Mouse (Mus musculus) embryonic facial prominence, embryonic 13.5 days (tissue): ENCODE measurements around the gene Otx2. TPM values are rescaled to one million over a fixed set of nuclear protein-coding genes. Genes with fewer than 3 reads are reported as not detected.
A peak's percentile ranks its signal among the peaks of the same experiment; 100 is the strongest.

Experiments used
- ATAC-seq: fragments of 200-750 bp; cut with Nextera tagmentation; 2 replicates; pipeline ENCODE4 v1.8.0; 2017; ENCODE audit warnings: low read depth; ENCODE audit not compliant: insufficient number of reproducible peaks, insufficient read depth, low FRiP score, low TSS enrichment
- H3K27ac ChIP-seq: fragments of 300-500 bp; sonication (generic); 2 replicates; pipeline ENCODE4 v1.5.1; 2015; ENCODE audit warnings: moderate library complexity, mild to moderate bottlenecking, inconsistent platforms
- H3K27me3 ChIP-seq: fragments of 300-500 bp; sonication (generic); 2 replicates; pipeline ENCODE4 v1.6.1; 2015; ENCODE audit warnings: mild to moderate bottlenecking, inconsistent platforms
- H3K36me3 ChIP-seq: fragments of 300-500 bp; sonication (generic); 2 replicates; pipeline ENCODE4 v1.6.1; 2015; ENCODE audit warnings: mild to moderate bottlenecking, inconsistent platforms
- H3K4me1 ChIP-seq: fragments of 300-500 bp; sonication (generic); 2 replicates; pipeline ENCODE4 v1.6.1; 2015; ENCODE audit warnings: inconsistent platforms
- H3K4me2 ChIP-seq: fragments of 300-500 bp; sonication (generic); 2 replicates; pipeline ENCODE4 v1.6.1; 2015; ENCODE audit warnings: moderate library complexity, mild to moderate bottlenecking, inconsistent platforms
- H3K4me3 ChIP-seq: fragments of 300-500 bp; sonication (generic); 2 replicates; pipeline ENCODE4 v1.5.1; 2015; ENCODE audit warnings: mild to moderate bottlenecking, inconsistent platforms
- H3K9ac ChIP-seq: fragments of 300-500 bp; sonication (generic); 2 replicates; pipeline ENCODE4 v1.6.1; 2015; ENCODE audit warnings: mild to moderate bottlenecking, inconsistent platforms
- H3K9me3 ChIP-seq: fragments of 300-500 bp; sonication (generic); 2 replicates; pipeline ENCODE4 v1.6.1; 2016; ENCODE audit warnings: inconsistent platforms
- WGBS: fragments of 180-500 bp; shearing (Covaris S2); methylation state at CpG from one replicate; pipeline ENCODE4 v1.1.7; 2015; ENCODE audit warnings: mixed read lengths; 5-methylcytosine and 5-hydroxymethylcytosine counted together
- polyA plus RNA-seq: library from polyadenylated mRNA; unstranded; fragments of >200 nt; fragmentation: Nextera tagmentation; extraction: Ambion mirVana; gene quantifications from 2 replicates; pipeline ENCODE4 v1.2.1, GENCODE M21; 2015

The Otx2 gene
- polyA plus RNA-seq, 1 experiment from 2014 or later: 8.6 TPM

DNA sequence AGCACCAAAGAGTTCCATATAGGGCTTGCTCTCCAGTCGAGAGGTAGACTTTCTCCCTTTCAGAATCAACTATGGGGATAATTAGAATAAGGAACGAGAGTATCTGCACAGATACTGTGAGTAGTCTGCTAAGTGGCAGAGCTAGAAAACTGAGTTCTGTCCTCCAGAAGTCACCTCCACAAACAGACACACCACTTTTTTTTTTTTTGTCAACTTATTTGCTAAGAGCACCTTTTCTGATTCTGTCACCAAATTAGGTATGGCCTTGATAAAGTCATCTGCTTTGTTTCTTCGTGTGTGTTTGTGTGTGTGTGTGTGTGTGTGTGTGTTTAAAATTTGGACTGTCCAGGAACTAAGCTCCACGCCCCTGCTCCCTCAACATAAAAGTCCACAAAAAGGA is 13.0 kb downstream of the Otx2 start:
- 67% methylated on average over 4 of the region's 4 CpGs for WGBS

DNA sequence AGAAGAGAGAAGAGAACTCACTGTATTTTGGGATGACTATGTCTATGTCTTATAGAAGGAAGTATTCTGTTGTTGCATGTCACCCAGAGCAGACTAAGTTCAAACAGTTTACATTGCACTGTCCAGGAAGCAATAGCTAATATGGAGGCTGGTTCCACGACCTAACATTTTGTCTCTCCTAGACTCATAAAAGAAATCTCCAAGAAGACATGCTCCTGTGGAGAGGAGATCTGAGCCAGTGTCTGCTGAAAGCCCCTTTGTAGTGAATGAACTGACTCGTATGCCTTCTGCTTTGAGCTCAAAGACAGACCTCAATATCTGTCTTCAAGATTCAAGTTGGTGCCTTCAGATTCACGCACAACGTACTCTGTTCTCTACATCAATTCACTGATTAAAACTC is 14.0 kb downstream of the Otx2 start:
- 74% methylated on average over 4 of the region's 4 CpGs for WGBS
- ATAC-seq: no peak
- Histone ChIP-seq H3K4me3 (no peak overlapping the region), H3K4me1 (peaks cover 15% of the 10 kb centered on the region), H3K36me3 (no peaks in the 10 kb centered on the region), H3K27ac (no peak overlapping the region), H3K27me3 (peaks cover 94% of the 10 kb centered on the region), H3K9me3 (no peaks in the 10 kb centered on the region), H3K4me2 (no peak overlapping the region), H3K9ac (no peak overlapping the region)

More for the DNA sequence above, 13.0 kb downstream of the Otx2 start:
- H3K9me3 ChIP-seq: no peaks in the 10 kb centered on the region
- no peak overlapping the region for H3K9ac ChIP-seq
- H3K4me1 ChIP-seq: peaks cover 6% of the 10 kb centered on the region; the same call in 1 of the 2 replicates
- H3K27me3 ChIP-seq: peaks cover 94% of the 10 kb centered on the region
- ATAC-seq: no peak
- H3K36me3 ChIP-seq: no peaks in the 10 kb centered on the region
- no peak overlapping the region for H3K27ac ChIP-seq
- H3K4me2 ChIP-seq: no peak overlapping the region
- no peak overlapping the region for H3K4me3 ChIP-seq

DNA sequence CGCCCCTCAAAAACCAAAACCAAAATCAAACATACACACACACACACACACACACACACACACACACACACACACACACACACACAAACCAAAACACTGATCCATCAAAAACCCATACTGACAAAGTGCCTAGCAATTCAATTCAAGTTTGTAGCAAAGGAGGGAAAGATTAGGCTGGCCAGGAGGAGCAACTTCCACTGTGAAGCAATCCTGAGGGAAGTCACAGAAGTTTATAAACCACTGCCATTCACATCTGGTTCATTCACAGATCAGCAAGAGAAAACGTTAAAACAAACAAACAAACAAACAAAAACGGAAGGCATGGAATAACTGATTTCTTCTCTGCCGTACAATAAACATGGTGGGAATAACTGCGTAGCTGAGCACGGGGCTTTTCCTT is 16.4 kb downstream of the Otx2 start:
- Histone ChIP-seq H3K27me3 (peaks cover 100% of the 10 kb centered on the region), H3K9ac (no peak overlapping the region), H3K36me3 (no peaks in the 10 kb centered on the region), H3K4me2 (no peak overlapping the region), H3K9me3 (no peaks in the 10 kb centered on the region), H3K27ac (no peak overlapping the region), H3K4me1 (peaks cover 12% of the 10 kb centered on the region), H3K4me3 (no peak overlapping the region)
- 75% methylated on average over 6 of the region's 6 CpGs for whole genome bisulfite sequencing
- ATAC-seq: no peak

DNA sequence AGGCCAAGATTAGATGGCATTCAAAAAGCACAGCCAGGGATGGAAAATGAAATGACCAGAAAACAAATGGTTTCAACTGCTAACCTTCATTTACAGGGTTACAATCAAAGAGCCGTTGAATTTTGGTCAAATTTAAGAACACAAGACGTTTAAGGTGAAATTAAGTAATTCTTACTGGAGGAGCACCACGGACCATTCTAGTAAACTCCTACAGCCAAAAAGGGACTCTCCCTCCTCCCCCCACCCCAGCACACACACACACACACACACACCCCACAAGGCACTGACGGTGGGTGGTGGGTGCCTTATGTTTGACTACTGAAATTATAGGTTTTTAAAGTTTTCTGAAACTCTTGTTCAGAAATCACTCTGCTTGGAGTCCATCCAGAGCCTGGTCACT is 16.9 kb downstream of the Otx2 start:
- no peaks in the 10 kb centered on the region for H3K36me3 ChIP-seq
- H3K9ac ChIP-seq: no peak overlapping the region
- ATAC-seq: no peak
- peaks cover 13% of the 10 kb centered on the region for H3K4me1 ChIP-seq
- H3K27ac ChIP-seq: no peak overlapping the region
- H3K4me3 ChIP-seq: no peak overlapping the region
- no peak overlapping the region for H3K4me2 ChIP-seq
- WGBS: 57% methylated on average over 4 of the region's 4 CpGs
- H3K9me3 ChIP-seq: no peaks in the 10 kb centered on the region
- H3K27me3 ChIP-seq: peaks cover 100% of the 10 kb centered on the region

DNA sequence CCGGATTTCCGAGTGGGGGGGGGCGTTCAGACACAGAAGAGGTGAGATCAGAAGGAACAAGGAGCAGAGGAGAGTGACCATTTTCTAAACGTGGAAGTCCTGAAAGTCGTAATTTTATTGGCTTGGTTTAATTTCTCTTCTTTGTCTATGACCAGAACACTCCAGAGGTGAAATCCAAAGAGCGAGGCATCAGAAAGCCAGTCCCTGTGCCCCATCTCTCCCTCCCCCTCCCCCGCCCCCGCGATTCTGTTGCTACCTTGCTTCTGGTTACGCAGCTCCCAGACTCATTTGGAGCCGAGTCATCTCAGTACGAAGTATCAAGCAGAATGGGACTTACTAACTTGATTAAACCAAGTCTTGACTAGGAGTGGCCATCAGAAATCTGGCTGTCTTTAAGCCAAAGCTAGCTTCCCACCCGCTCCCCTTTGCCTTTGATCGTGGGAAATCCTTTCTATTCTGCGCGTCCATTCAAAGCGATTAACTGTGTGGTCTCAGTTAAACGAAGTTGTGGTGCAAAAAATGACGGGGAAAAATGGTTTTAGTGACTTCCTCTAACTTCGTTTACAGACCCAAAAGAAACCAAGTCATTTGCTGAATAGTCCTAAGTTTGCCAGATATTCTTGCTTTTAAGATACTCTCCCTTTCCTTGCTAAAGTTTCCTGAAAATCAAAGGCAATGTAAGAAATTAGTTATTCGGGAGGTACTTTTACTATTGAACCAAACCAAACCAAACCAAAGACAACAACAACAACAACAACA is 17.6 kb downstream of the Otx2 start:
- H3K27me3 ChIP-seq: peaks cover 100% of the 10 kb centered on the region
- H3K9me3 ChIP-seq: no peaks in the 10 kb centered on the region
- H3K4me1 ChIP-seq: peaks cover 17% of the 10 kb centered on the region
- ATAC-seq: no peak
- H3K4me2 ChIP-seq: no peak overlapping the region
- no peaks in the 10 kb centered on the region for H3K36me3 ChIP-seq
- H3K4me3 ChIP-seq: no peak overlapping the region
- H3K9ac ChIP-seq: no peak overlapping the region
- no peak overlapping the region for H3K27ac ChIP-seq
- 7% methylated on average over 21 of the region's 21 CpGs for WGBS

DNA sequence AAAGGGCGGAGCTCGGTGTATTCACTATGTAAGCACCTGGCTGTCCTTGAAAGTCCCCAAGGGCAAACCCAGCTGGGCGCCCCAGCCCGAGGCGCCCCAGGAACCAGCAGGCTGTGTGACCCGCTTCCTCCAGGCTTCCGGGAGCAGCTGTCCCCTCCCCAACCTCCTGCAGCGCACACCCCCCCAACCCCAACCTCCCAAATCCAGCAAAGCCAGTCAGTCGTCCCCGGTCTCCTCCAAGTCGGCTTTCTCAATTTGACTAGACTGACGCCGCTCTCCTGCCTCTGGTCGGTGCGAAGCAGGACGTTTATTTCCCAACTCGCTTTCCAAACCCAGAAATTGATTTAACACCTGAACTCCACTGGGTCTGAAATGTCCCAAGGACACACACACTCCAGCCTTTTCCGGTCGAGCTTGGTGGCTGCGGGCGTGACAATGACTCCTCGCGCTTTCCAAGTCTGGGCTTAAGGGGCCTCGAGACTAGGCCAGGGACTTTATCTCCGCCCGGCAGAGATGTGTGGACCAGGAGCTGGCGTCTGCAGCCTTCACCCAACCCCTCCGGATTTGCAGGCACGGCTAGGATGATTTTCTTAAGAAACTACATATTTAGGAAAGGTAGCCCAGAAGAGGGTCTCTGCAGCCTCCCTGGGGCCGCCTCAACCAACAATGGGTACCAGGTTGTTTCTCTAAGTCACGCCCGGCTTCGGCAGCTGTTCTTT is 18.4 kb downstream of the Otx2 start:
- peaks cover 17% of the 10 kb centered on the region for H3K4me1 ChIP-seq
- H3K4me3 ChIP-seq: no peak overlapping the region
- H3K4me2 ChIP-seq: no peak overlapping the region
- ATAC-seq: no peak
- WGBS: under 1% methylated on average over 33 of the region's 33 CpGs
- H3K9ac ChIP-seq: no peak overlapping the region
- peaks cover 99% of the 10 kb centered on the region for H3K27me3 ChIP-seq
- H3K9me3 ChIP-seq: no peaks in the 10 kb centered on the region
- no peaks in the 10 kb centered on the region for H3K36me3 ChIP-seq
- no peak overlapping the region for H3K27ac ChIP-seq

DNA sequence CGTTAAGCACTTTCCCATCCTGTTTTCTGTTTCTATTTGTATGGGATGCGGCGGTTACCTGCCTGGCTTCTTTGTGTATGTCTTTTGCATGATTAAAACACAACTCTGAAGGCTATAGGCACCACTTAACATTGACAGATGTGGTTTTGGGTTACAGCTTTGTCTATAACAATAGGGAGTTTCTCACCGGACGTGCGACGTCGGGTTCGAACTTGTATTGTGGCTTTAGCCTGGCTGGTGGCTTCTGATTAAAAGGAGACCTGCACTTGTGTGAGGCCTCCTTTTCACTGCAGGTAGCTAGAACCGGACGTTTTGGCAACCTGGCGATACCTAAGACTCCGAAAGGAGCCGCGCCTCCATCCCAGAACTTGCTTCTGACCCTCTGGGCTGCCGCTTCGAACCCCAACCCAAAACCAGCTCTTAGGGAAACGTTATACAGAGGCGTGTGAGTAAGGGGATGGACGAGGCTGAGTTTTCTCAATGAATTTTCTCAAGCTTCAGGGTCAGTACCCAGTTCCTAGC is 19.0 kb downstream of the Otx2 start:
- Histone ChIP-seq H3K36me3 (no peaks in the 10 kb centered on the region), H3K27ac (no peak overlapping the region), H3K4me1 (peaks cover 17% of the 10 kb centered on the region), H3K9ac (no peak overlapping the region), H3K4me2 (no peak overlapping the region), H3K9me3 (no peaks in the 10 kb centered on the region), H3K4me3 (no peak overlapping the region), H3K27me3 (peaks cover 97% of the 10 kb centered on the region)
- 4% methylated on average over 20 of the region's 20 CpGs for WGBS
- ATAC-seq: no peak

DNA sequence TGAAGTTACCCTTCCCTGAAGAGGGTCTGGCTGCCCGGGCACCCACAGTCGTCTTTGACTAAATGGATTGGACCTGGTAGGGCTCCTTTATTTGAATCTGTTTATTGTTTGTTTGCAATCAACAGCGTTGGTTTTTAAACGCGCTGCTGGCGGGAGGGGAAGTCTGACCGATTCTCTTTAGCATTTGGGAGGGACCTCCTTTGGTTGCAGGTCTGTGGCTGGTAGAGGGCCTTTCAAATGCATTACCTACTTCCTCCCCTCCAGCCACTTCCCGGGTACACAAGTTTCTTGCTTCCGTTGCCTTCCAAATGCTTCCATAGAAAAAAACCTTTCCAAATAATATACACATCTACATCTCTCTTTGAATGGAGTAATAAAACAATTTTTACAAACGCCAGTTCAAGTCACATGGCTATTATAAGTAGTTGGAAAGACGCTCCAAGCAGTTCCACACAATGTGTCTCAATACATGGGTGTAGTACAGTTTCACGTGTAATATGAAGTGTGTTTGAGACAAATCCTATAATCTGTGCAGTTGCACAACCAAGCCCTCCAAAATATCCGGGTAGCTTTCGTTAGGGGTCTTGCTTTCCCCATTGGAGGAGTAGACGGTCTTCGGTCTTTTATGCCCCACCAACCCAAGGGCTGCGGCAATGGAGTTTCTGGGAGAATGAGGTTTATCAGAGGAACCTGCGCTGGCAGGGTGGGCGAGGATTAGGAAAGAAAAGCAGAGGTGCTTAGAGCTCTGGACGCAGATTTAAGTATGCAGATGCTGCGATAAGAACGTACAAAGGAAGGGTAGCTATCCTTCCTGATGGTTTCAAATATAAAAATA is 19.7 kb downstream of the Otx2 start:
- Histone ChIP-seq H3K27ac (no peak overlapping the region), H3K4me1 (peaks cover 17% of the 10 kb centered on the region), H3K27me3 (peaks cover 92% of the 10 kb centered on the region), H3K4me3 (no peak overlapping the region), H3K9me3 (no peaks in the 10 kb centered on the region), H3K36me3 (no peaks in the 10 kb centered on the region), H3K4me2 (no peak overlapping the region), H3K9ac (no peak overlapping the region)
- no peak for ATAC-seq
- WGBS: 12% methylated on average over 22 of the region's 22 CpGs

DNA sequence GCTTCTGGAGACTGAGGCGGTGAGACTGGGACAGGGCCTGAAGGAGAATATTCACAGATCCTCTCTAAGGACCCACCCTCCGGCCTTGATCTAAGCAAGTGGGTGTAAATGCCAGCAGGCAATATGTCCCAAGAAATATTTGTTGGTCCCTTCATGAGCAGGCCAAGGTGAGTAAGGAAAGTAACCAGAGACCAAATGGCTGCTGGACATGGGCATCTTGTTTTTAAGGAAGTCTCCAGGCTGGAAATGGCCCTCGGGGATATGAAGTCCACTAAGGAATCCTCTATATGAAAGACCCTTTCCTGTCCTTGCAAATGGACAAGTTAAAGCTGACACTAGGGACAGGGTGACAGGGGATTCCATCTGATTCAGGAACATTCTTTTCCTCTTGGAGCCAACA is 20.5 kb downstream of the Otx2 start:
- Histone ChIP-seq H3K4me2 (no peak overlapping the region), H3K9me3 (no peaks in the 10 kb centered on the region), H3K36me3 (no peaks in the 10 kb centered on the region), H3K27ac (no peak overlapping the region), H3K4me3 (no peak overlapping the region), H3K4me1 (peaks cover 17% of the 10 kb centered on the region), H3K9ac (no peak overlapping the region), H3K27me3 (peaks cover 92% of the 10 kb centered on the region)
- 68% methylated on average over 3 of the region's 3 CpGs for WGBS
- no peak for ATAC-seq

DNA sequence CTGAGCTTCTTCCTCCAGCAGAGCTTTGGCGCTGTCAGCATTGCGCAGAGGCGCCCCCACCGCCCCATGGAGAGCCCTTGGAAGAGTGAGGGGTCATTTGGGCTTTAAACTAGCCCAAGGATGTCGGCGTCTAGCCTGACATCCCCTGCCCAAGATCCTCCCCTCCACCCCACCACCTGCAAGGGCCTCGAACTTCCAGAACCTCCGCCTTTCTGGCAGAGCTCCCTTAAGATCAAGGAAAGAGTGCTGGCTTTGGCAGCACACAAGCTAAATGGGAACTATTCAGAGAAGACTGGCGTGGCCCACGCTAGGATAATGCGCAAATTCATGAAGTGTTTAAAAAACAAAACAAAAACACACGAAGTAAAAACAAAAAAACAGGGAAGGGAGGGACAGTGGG is 21.4 kb downstream of the Otx2 start:
- Histone ChIP-seq H3K27ac (no peak overlapping the region), H3K36me3 (no peaks in the 10 kb centered on the region), H3K4me2 (0 out of 2 replicates have a peak overlapping the region, but pooled peaks have one; percentile 14), H3K27me3 (peaks cover 86% of the 10 kb centered on the region), H3K9ac (no peak overlapping the region), H3K4me1 (peaks cover 17% of the 10 kb centered on the region), H3K4me3 (no peak overlapping the region), H3K9me3 (no peaks in the 10 kb centered on the region)
- 20% methylated on average over 12 of the region's 12 CpGs for WGBS
- no peak for ATAC-seq

DNA sequence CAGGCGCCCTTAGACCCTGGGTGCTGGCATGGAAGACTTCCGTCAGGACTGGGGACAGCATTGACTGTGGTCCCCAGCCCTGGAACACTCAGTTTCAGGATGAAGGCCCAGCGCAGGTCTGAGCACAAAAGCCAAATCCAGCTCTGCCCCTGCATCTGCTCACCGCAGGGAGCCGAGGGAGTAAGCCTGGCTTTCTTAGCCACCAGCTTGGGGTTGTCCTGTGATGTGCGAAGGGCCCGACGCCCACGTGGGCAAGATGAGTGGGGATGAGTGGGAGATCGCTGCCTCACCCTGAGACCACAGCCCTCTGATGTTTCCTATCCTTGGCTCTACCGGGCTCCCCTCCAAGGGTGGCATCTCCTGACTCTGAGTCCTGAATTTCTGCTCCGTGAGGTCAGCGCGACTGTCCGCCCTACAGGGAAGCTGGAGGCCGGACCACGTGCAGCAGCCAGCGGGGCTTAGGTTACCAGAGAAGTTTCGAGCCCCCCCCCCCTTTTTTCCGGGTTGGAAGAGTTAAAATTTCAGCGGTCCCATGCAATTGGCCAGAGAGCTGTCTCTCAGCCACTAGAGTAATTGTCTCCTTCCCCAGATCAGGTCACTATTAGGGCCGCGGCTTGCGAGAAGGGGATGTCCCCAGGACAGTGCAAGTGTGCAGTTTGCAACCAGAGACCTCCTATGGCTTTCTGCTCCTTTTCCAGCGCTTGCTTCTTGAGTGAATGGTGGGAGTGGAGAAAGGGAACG is 22.0 kb downstream of the Otx2 start:
- Histone ChIP-seq H3K9ac (no peak overlapping the region), H3K4me1 (peaks cover 17% of the 10 kb centered on the region), H3K4me3 (no peak overlapping the region), H3K27ac (no peak overlapping the region), H3K9me3 (no peaks in the 10 kb centered on the region), H3K27me3 (peaks cover 80% of the 10 kb centered on the region), H3K4me2 (peak overlapping the region; percentile 14; the same call in 1 of the 2 replicates), H3K36me3 (no peaks in the 10 kb centered on the region)
- no peak for ATAC-seq
- 5% methylated on average over 26 of the region's 26 CpGs for WGBS
